Mouse (Mus musculus) hindbrain, embryonic 12.5 days (tissue): ENCODE results near the gene Zfp553. TPM values are rescaled to one million over a fixed set of nuclear protein-coding genes. Genes with fewer than 3 reads are reported as not detected.

Experiments
- ATAC-seq: fragments of 200-750 bp; cut with Nextera tagmentation; 2 replicates; pipeline ENCODE4 v1.8.0; 2017; ENCODE audit warnings: moderate TSS enrichment; ENCODE audit not compliant: low FRiP score
- H3K27ac ChIP-seq: fragments of 300-500 bp; sonication (generic); 2 replicates; pipeline ENCODE4 v1.5.1; 2016; ENCODE audit warnings: mild to moderate bottlenecking
- H3K27me3 ChIP-seq: fragments of 300-500 bp; sonication (generic); 2 replicates; pipeline ENCODE4 v1.6.1; 2016; ENCODE audit warnings: mild to moderate bottlenecking
- H3K36me3 ChIP-seq: fragments of 300-500 bp; sonication (generic); 2 replicates; pipeline ENCODE4 v1.6.1; 2016; ENCODE audit warnings: mild to moderate bottlenecking
- H3K4me1 ChIP-seq: fragments of 300-500 bp; sonication (generic); 2 replicates; pipeline ENCODE4 v1.6.1; 2016
- H3K4me2 ChIP-seq: fragments of 300-500 bp; sonication (generic); replicated peaks from 2 replicates; pipeline ENCODE4 v1.6.1; 2016; ENCODE audit warnings: mild to moderate bottlenecking
- H3K4me3 ChIP-seq: fragments of 300-500 bp; sonication (generic); 2 replicates; pipeline ENCODE4 v1.5.1; 2016; ENCODE audit warnings: mild to moderate bottlenecking
- H3K9ac ChIP-seq: fragments of 300-500 bp; sonication (generic); 2 replicates; pipeline ENCODE4 v1.6.1; 2016; ENCODE audit warnings: mild to moderate bottlenecking, moderate library complexity
- H3K9me3 ChIP-seq: fragments of 300-500 bp; sonication (generic); replicated peaks from 2 replicates; pipeline ENCODE4 v1.6.1; 2016; ENCODE audit warnings: mild to moderate bottlenecking
- WGBS: fragments of 180-500 bp; shearing (Covaris S2); methylation state at CpG from one replicate; pipeline ENCODE4 v1.1.7; 2016; 5-methylcytosine and 5-hydroxymethylcytosine counted together
- polyA plus RNA-seq: library from polyadenylated mRNA; unstranded; fragments of >200 nt; fragmentation: Nextera tagmentation; extraction: Ambion mirVana; gene quantifications from 2 replicates; pipeline ENCODE4 v1.2.1, GENCODE M21; 2016

Gene Zfp553
- polyA plus RNA-seq, 1 experiment from 2014 or later = 67.9 TPM

DNA sequence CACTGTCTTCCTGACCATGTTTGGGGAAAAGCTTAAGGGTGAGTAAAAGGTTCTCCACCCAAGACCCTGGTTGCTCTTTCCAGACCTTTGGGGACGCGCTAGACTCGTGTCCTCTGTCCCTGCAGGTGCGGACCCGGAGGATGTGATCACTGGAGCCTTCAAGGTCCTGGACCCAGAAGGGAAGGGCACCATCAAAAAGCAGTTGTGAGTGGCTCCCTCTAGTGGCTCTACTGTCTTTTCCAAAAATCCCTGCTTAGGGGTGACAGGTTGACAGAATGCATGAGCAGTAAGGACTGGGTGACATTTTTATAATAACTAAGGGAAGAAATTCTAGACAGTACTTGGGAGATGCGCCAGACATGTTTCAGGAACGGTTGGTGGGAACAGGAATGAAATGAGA is 19.4 kb upstream of the Zfp553 start:
- no peak overlapping the region for H3K9ac ChIP-seq
- WGBS = 40% methylated on average over 7 of the region's 7 CpGs
- H3K9me3 ChIP-seq = no peaks in the 10 kb centered on the region
- H3K4me2 ChIP-seq = no peak overlapping the region
- no peak overlapping the region for H3K4me3 ChIP-seq
- ATAC-seq = no peak
- peaks cover 19% of the 10 kb centered on the region for H3K27me3 ChIP-seq
- H3K4me1 ChIP-seq = peaks cover 11% of the 10 kb centered on the region
- H3K27ac ChIP-seq = no peak overlapping the region
- no peaks in the 10 kb centered on the region for H3K36me3 ChIP-seq

DNA sequence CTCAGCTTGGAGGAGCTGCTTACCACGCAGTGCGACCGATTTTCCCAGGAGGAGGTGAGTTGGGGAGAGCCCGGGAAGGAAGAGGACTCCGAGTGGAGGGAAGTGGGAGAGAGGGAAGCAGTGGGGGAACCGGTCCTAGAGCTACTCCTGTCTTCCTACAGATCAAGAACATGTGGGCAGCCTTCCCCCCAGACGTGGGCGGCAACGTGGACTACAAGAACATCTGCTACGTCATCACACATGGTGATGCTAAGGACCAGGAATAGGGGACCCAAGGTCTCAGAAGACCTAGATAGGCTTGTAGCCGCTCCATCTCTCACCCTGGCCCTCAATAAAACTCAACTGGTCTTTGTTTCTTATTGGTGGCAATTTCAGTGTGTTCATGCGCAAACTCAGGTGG is 18.9 kb upstream of the Zfp553 start:
- peaks cover 19% of the 10 kb centered on the region for H3K27me3 ChIP-seq
- H3K36me3 ChIP-seq = no peaks in the 10 kb centered on the region
- WGBS = 56% methylated on average over 12 of the region's 12 CpGs
- H3K27ac ChIP-seq = no peak overlapping the region
- ATAC-seq = no peak
- H3K4me2 ChIP-seq = peak overlapping the region; percentile 47; the same call in 1 of the 2 replicates
- H3K4me1 ChIP-seq = peaks cover 11% of the 10 kb centered on the region
- no peak overlapping the region for H3K4me3 ChIP-seq
- no peaks in the 10 kb centered on the region for H3K9me3 ChIP-seq
- no peak overlapping the region for H3K9ac ChIP-seq

DNA sequence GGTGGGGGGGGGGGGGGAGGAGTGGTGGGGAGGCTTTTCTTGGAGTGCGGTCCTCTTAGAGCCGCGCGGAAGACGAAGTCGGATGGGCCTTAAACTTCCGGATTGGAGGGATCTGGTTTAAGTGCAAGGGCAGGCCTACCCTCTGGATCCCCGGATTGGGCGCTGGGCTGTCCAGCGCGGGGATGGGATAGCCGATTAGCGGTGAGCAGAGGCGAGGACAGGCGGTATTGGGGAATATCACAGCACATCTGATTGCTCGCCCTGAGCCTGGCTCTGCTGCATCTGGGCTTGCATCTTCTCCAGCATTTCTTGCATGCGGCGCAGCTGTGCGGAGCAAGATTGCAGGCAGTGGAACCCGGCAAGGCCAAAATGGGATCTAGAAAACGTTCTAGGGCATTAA is 18.3 kb upstream of the Zfp553 start:
- ATAC-seq = no peak
- 31% methylated on average over 21 of the region's 21 CpGs for WGBS
- H3K27me3 ChIP-seq = peaks cover 19% of the 10 kb centered on the region
- no peaks in the 10 kb centered on the region for H3K9me3 ChIP-seq
- H3K4me2 ChIP-seq = peak overlapping the region; percentile 47
- H3K36me3 ChIP-seq = no peaks in the 10 kb centered on the region
- H3K9ac ChIP-seq = 0 out of 2 replicates have a peak overlapping the region, but pooled peaks have one; percentile 23
- H3K4me3 ChIP-seq = no peak overlapping the region
- H3K4me1 ChIP-seq = peaks cover 6% of the 10 kb centered on the region
- no peak overlapping the region for H3K27ac ChIP-seq

DNA sequence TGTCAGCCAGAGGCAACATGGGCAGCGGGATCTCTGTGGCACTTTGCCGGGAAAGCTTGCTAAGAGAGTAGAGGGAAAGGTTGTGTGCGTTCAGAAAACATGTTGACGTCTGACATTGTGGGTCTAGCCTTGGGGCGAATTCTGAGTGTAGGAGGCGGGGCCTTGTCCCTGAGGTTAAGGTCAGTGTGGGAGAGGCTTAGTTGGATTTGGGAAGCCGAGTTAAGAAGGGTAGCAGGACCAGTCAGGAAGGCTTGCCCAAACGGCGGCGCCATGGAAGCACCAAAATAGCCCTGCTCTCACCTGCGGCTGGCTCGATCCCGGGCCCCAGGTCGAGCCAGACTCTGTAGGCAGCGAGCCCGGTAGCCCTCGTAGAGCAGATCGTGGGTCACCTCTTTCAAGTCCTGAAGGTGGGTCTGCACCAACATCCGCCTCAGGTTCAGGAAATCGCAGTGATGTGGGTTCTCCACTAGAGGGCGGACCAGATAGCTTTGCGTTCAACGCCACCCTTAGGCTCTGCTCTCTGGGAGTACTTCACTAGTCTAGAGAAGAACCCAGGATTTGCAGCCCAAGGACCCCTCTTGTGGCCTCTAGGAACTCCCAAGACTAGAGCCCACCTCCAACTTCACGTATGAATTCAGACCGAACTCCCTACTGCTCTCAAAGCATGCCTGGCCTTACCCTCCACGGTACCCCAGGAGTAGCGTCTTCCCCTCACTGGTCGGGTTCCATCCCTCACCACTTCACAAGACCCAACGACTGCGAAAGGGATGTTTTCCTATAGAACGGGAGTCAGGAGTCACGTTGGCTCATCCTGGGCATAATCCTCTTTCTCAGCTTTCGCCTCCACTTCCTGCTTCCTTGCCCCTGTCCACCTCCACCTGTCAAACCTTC is 17.6 kb upstream of the Zfp553 start:
- 0 out of 2 replicates have a peak, but pooled peaks cover 4% of the 10 kb centered on the region for H3K4me1 ChIP-seq
- peak overlapping the region; percentile 25 for H3K4me3 ChIP-seq
- H3K4me2 ChIP-seq = peak overlapping the region; percentile 47
- H3K36me3 ChIP-seq = no peaks in the 10 kb centered on the region; the same call in 1 of the 2 replicates
- H3K9ac ChIP-seq = peak overlapping the region; percentile 50
- whole genome bisulfite sequencing = 25% methylated on average over 33 of the region's 33 CpGs
- H3K9me3 ChIP-seq = no peaks in the 10 kb centered on the region
- H3K27me3 ChIP-seq = peaks cover 19% of the 10 kb centered on the region
- no peak overlapping the region for H3K27ac ChIP-seq
- ATAC-seq = no peak

DNA sequence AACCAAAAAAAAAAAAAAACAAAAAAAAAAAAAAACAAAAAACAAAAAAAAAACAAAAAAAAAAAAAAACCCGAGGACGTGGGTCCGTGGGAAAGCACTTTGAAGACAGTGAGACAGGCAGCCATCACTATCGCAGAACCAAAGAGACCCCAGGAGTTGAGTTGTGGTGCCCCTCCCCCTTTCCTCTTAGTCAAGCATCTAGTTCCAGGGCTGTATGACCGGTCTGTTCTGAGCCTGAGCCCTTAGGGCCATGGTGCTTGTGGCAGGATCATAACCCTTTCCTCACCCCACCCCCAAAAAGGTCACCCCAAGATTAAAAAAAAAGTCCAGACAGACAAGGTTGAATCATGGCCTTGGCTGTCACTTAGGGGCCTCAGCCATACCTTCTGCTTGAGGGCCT is 16.6 kb upstream of the Zfp553 start:
- 84% methylated on average over 5 of the region's 5 CpGs for WGBS
- H3K9ac ChIP-seq = no peak overlapping the region
- ATAC-seq = no peak
- H3K4me2 ChIP-seq = no peak overlapping the region
- 0 out of 2 replicates have a peak, but pooled peaks cover 4% of the 10 kb centered on the region for H3K4me1 ChIP-seq
- H3K9me3 ChIP-seq = no peaks in the 10 kb centered on the region
- H3K36me3 ChIP-seq = no peaks in the 10 kb centered on the region; the same call in 1 of the 2 replicates
- no peak overlapping the region for H3K27ac ChIP-seq
- no peak overlapping the region for H3K4me3 ChIP-seq
- peaks cover 19% of the 10 kb centered on the region for H3K27me3 ChIP-seq

DNA sequence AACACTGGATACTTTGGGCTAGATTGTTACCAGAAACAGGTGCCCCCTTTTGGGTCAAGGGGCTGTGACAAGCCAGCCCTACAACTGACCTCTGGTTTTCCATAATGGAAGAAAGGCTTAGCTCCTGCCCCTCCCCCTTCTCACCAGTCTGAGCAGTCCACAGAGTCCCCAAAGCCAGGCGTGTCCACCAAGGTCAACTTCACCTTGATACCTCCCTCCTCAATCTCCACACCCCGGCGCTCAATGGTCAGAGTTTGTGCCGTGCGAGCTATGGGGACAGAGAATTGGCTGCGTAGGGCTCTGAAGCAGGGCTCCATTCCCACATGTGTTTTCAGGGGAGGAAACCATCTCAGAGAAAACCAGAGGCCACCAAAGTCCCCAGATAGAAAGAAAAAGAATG is 15.4 kb upstream of the Zfp553 start:
- H3K27me3 ChIP-seq = peaks cover 19% of the 10 kb centered on the region
- ATAC-seq = no peak
- 91% methylated on average over 6 of the region's 6 CpGs for WGBS

DNA sequence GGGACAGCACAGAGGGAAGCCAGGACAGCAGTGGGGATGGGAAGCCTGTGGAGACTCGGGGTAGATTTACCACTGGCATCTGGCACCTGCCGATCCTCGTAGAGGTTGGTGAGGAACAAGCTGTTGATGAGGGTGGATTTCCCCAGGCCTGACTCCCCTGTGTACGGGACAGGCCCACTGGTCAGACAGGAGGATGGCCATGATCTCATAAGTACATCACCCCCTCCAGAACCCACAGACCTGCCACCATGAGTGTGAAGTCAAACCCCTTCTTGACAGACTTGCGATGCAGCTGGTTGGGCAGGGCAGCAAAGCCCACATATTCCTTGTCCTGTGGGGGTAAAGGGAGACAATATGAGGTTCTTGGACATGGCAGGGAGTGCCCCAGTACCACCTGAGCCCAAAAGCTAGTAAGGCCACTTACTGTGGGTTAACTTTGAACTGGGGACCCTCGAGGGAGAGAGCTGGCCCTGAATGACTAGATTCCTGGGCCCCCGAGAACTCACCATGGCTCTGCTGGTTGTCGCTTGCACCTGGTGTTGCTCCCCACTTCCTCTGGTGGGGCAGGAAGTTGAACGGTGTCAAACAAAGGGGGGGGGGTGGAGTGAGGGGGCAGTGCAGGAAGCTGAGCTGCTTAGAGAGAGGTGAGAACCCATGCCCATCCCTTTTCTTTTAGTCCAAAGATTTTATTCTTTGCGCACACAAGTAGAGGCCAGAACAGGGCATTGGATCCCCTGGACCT is 14.8 kb upstream of the Zfp553 start:
- no peaks in the 10 kb centered on the region; the same call in 1 of the 2 replicates for H3K36me3 ChIP-seq
- H3K4me1 ChIP-seq = 0 out of 2 replicates have a peak, but pooled peaks cover 4% of the 10 kb centered on the region
- ATAC-seq = no peak
- no peak overlapping the region for H3K4me3 ChIP-seq
- H3K4me2 ChIP-seq = no peak overlapping the region
- H3K27me3 ChIP-seq = peaks cover 19% of the 10 kb centered on the region
- H3K27ac ChIP-seq = no peak overlapping the region
- no peak overlapping the region for H3K9ac ChIP-seq
- H3K9me3 ChIP-seq = no peaks in the 10 kb centered on the region
- WGBS = 81% methylated on average over 10 of the region's 10 CpGs

More for the DNA sequence above, 15.4 kb upstream of the Zfp553 start:
- H3K27ac ChIP-seq = no peak overlapping the region
- H3K9me3 ChIP-seq = no peaks in the 10 kb centered on the region
- H3K9ac ChIP-seq = no peak overlapping the region
- no peak overlapping the region for H3K4me3 ChIP-seq
- H3K36me3 ChIP-seq = no peaks in the 10 kb centered on the region; the same call in 1 of the 2 replicates
- H3K4me2 ChIP-seq = no peak overlapping the region
- 0 out of 2 replicates have a peak, but pooled peaks cover 4% of the 10 kb centered on the region for H3K4me1 ChIP-seq

DNA sequence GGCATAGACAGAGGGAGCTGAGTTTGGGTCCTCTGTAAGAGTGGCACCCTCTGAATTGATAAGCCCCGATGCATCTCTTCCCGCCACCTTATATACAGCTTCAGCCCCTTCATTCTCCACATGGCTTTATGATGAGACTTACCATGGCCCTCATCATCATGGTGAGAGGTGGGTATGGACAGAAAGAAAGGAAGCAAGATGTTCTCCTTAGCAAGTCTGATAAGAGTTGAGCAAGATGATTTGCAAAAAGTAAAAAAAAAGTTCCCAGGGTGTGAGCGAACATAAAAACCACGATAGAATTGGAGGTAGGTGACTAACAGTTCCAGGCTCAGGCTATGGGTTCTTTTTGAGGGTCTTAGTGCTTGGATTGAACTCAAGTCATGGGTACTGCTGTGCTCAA is 14.2 kb upstream of the Zfp553 start:
- ATAC-seq = no peak
- Histone ChIP-seq H3K27me3 (peaks cover 16% of the 10 kb centered on the region), H3K36me3 (no peaks in the 10 kb centered on the region; the same call in 1 of the 2 replicates), H3K4me1 (0 out of 2 replicates have a peak, but pooled peaks cover 4% of the 10 kb centered on the region), H3K9ac (no peak overlapping the region), H3K9me3 (no peaks in the 10 kb centered on the region), H3K4me2 (no peak overlapping the region), H3K27ac (no peak overlapping the region), H3K4me3 (no peak overlapping the region)
- 98% methylated on average over 4 of the region's 4 CpGs for WGBS

DNA sequence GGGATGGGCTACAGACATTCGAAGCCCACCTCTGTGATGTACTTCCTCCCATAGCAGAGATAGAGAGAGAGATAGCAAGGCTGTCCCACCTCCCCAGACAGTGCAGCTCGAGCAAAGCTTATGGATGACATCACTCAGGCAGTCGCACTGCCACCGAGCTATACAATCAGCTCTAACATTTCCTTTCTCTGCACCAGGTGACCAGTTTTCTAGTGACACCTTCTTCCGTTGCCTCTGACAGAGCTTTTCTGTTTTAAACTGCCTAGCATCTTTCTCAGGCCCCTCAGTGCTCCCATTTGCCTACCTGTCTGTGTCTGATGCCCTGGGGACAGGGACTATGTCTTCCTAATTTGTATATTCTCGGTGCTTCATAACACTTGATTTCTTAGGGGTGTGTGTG is 12.4 kb upstream of the Zfp553 start:
- Histone ChIP-seq H3K9me3 (no peaks in the 10 kb centered on the region), H3K27ac (no peak overlapping the region), H3K4me3 (no peak overlapping the region), H3K9ac (no peak overlapping the region), H3K27me3 (no peaks in the 10 kb centered on the region), H3K4me2 (no peak overlapping the region), H3K4me1 (no peaks in the 10 kb centered on the region), H3K36me3 (no peaks in the 10 kb centered on the region; the same call in 1 of the 2 replicates)
- WGBS = 84% methylated on average over 6 of the region's 6 CpGs
- no peak for ATAC-seq

DNA sequence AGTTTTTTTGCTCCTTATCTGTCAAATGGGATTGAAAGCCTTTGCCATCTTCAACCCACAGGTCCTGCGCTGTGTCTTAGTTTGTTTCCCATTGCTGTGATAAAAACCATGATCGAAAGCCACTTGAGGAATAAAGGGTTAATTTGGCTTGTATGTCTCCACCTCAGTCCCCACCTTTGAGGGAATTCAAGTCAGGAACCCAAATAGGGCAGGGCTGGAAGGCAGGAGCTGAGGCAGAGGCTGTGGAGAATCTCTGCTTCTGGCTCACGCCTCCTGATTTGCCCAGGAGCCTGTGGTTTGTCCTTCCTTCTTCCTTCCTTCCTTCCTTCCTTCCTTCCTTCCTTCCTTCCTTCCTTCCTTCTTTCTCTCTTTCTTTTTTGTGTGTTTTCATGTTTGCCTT is 9.8 kb upstream of the Zfp553 start:
- Histone ChIP-seq H3K4me1 (no peaks in the 10 kb centered on the region), H3K4me3 (no peak overlapping the region), H3K27ac (no peak overlapping the region), H3K27me3 (no peaks in the 10 kb centered on the region), H3K4me2 (no peak overlapping the region), H3K36me3 (no peaks in the 10 kb centered on the region; the same call in 1 of the 2 replicates), H3K9ac (no peak overlapping the region), H3K9me3 (no peaks in the 10 kb centered on the region)
- 95% methylated on average over 3 of the region's 3 CpGs for WGBS
- ATAC-seq = no peak

DNA sequence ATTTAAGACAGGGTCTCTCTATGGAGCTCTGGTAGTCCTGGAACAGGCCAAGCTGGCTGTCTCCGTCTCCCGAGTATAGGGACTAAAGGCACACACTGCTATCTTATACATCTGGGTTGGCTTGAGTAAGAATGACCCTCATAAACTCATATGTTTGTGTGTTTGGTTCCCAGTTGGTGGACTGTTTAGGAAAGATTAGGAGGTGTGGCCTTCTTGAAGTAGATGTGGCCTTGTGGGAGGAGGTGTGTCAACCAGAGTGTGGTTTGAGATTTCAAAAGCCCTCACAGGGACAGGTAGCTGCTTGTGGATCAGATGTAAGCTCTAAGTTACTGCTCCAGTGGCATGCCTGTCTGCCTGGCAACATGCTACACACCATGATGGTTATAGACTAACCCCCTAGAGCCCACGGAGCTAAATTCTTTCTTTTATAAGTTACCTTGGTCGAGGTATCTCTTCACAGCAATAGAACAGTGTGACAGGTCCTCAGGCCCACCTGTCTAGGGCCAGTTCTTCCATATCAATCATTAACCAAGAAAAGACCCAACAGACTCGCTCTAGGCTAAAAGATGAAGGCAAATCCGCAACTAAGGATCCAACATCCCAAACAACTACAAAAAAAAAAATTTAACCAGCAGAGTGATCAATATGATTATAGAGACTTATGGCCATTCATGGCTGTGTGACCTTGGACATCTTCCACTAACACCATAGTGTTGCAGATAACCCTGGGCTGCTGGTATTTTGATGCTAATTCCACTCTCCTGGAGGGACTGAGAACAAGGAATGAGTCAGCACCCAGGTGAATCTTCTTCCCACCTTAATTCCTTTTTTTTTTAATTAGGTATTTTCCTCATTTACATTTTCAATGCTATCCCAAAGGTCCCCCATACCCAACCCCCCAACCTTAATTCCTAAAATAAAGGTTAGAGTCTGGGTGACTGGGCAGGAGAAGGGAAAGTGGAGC is 9.1 kb upstream of the Zfp553 start:
- whole genome bisulfite sequencing = 82% methylated on average over 6 of the region's 6 CpGs

More for the DNA sequence above, 9.1 kb upstream of the Zfp553 start:
- peaks cover under 1% of the 10 kb centered on the region for H3K36me3 ChIP-seq
- no peak overlapping the region for H3K9ac ChIP-seq
- H3K9me3 ChIP-seq = no peaks in the 10 kb centered on the region
- H3K27ac ChIP-seq = no peak overlapping the region
- no peaks in the 10 kb centered on the region for H3K27me3 ChIP-seq
- no peak for ATAC-seq
- H3K4me3 ChIP-seq = no peak overlapping the region
- no peak overlapping the region for H3K4me2 ChIP-seq
- no peaks in the 10 kb centered on the region for H3K4me1 ChIP-seq
